Mouse (Mus musculus): ENCODE measurements around the gene Prf1. TPM values are rescaled to one million over a fixed set of nuclear protein-coding genes. Genes with fewer than 3 reads are reported as not detected.

Gene Prf1
- total and polyA plus RNA-seq, 3 experiments, result 0.23 to 1.3 (median 0.32) TPM

DNA sequence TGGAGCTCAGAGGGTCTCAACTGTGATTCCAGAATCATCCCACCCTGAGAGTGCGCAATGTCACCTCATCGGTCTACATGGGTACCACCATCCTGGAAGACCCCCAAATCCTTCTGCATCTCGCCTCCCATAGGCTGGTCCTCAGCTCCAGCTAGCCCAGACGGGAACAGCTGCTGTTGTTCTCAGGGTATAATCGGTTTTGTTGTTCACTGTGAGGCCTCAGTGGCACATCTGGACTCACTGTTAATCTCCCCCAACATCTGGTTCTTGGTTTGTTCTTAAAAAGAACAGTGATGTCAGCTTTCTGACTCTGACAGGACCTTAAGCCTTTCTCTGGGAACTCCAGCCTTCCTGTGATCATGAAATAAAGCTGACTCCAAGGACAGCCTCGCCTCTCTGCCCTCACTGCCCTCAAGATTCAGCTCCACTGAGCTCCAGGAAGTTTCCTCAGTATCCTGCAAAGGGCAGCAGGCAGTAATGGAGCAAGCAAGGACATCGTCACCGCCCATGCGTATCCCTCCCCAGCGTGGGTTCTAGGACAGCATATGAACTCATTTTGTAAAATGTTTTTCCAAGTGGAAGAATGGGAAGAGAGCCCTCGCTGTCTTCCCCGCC is 11.2 kb downstream of the Prf1 start:
- Histone ChIP-seq H3K79me2 (replicated peaks; ENCODE audit: control insufficient read depth, insufficient read depth, low read length) (no peaks in the 10 kb centered on the region), H3K36me3 (ENCODE audit: control insufficient read depth, insufficient read depth, low read length) (no peaks in the 10 kb centered on the region), H3K4me1 (ENCODE audit: control insufficient read depth, insufficient read depth, low read length) (peaks cover 3% of the 10 kb centered on the region; the same call in 1 of the 2 replicates), H3K4me3 (no peak overlapping the region), H3K9ac (ENCODE audit: low read depth, low read length) (no peak overlapping the region), H3K27ac (no peak overlapping the region), H3K27me3 (ENCODE audit: control insufficient read depth, insufficient read depth, low read length) (no peaks in the 10 kb centered on the region)
- no peak for DNase-seq
- intact Hi-C loops (cut with DNase I), result no loop called here
- 60% methylated on average over 10 of the region's 12 CpGs for WGBS
- TF ChIP-seq CTCF (IDR thresholded peaks at IDR 0.05) (no peak), POLR2A (IDR thresholded peaks at IDR 0.05; ENCODE audit: insufficient read depth, low read depth, low read length) (no peak), EP300 (IDR thresholded peaks at IDR 0.05; ENCODE audit: insufficient read depth, low read depth, low read length) (no peak)

DNA sequence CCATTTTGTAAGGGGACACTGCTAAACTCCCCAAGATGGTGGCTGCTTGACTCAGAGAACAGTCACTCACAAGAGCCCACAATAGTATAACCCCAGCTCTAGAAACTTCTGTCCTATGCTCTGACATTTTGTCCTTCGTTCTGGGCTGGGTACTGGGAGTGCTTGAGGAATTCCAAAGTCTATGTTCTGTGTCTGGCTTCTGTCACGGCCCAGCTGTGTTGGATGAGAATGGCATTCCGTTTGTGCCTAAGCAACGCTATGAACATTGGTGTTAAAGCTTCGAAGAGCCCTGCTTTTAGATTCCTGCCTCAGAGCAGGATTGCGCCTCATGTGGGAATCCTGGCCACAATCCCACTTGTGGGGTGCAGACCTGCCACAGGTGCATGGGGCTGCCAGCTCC is 14.5 kb downstream of the Prf1 start:
- H3K9ac ChIP-seq (ENCODE audit: low read depth, low read length), result no peak overlapping the region
- intact Hi-C loops (cut with DNase I), result loop anchor here (5.0 kb wide), 1 partner anchor 40 kb away; the partner anchor contains the start of gene Adamts14
- H3K79me2 ChIP-seq (replicated peaks; ENCODE audit: control insufficient read depth, insufficient read depth, low read length), result no peaks in the 10 kb centered on the region
- TF ChIP-seq POLR2A (IDR thresholded peaks at IDR 0.05; ENCODE audit: insufficient read depth, low read depth, low read length) (no peak), EP300 (IDR thresholded peaks at IDR 0.05; ENCODE audit: insufficient read depth, low read depth, low read length) (no peak), CTCF (IDR thresholded peaks at IDR 0.05) (no peak)
- 53% methylated on average over 6 of the region's 6 CpGs for WGBS
- no peaks in the 10 kb centered on the region for H3K36me3 ChIP-seq (ENCODE audit: control insufficient read depth, insufficient read depth, low read length)
- H3K4me3 ChIP-seq, result no peak overlapping the region
- no peak for DNase-seq
- peaks cover 3% of the 10 kb centered on the region; the same call in 1 of the 2 replicates for H3K4me1 ChIP-seq (ENCODE audit: control insufficient read depth, insufficient read depth, low read length)
- no peak overlapping the region for H3K27ac ChIP-seq
- no peaks in the 10 kb centered on the region for H3K27me3 ChIP-seq (ENCODE audit: control insufficient read depth, insufficient read depth, low read length)

DNA sequence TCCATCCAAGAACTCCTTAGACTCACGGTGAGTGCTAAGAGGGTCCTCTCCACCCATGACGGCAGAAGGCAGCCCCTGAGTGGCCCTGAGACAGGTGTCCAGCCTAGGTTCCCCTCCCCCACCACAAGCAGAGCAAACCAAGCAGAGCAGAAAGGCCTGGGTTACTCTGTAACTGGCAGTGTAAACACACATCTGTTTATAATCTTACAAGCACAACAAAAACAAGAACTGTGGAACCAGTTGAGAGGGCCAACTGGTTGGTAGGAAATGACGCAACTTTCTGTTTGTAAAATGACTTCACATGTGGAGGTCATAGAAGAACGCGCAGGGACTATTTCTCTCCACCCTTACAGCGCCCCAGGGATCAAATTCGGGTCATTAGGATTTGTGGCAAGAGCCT is 15.1 kb downstream of the Prf1 start:
- no peak overlapping the region for H3K4me3 ChIP-seq
- no peak overlapping the region for H3K27ac ChIP-seq
- DNase-seq, result no peak
- TF ChIP-seq CTCF (IDR thresholded peaks at IDR 0.05) (no peak), POLR2A (IDR thresholded peaks at IDR 0.05; ENCODE audit: insufficient read depth, low read depth, low read length) (no peak), EP300 (IDR thresholded peaks at IDR 0.05; ENCODE audit: insufficient read depth, low read depth, low read length) (no peak)
- H3K4me1 ChIP-seq (ENCODE audit: control insufficient read depth, insufficient read depth, low read length), result peaks cover 3% of the 10 kb centered on the region; the same call in 1 of the 2 replicates
- intact Hi-C loops (cut with DNase I), result loop anchor here (5.0 kb wide), 1 partner anchor 40 kb away; the partner anchor contains the start of gene Adamts14
- WGBS, result 57% methylated on average over 7 of the region's 7 CpGs
- no peaks in the 10 kb centered on the region for H3K27me3 ChIP-seq (ENCODE audit: control insufficient read depth, insufficient read depth, low read length)
- H3K79me2 ChIP-seq (replicated peaks; ENCODE audit: control insufficient read depth, insufficient read depth, low read length), result no peaks in the 10 kb centered on the region
- no peaks in the 10 kb centered on the region for H3K36me3 ChIP-seq (ENCODE audit: control insufficient read depth, insufficient read depth, low read length)
- H3K9ac ChIP-seq (ENCODE audit: low read depth, low read length), result no peak overlapping the region

DNA sequence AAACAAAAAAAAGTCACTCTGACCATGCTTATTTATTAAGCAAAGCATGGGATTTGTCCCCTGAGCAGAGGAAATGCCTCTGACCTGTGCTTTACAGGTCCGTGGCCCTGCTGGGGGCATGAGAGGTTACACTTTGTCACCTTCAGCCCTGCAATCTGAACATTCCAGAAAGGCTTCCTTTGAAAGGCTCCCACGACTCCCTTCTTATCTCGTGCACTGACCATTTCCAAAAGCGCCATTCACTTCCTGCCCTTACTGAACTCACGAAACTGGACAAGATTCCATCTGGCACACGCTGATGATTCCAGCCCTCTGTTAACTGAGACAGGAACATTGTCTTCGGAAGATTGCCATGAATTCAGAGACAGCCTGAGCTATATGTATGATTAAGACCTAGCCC is 16.1 kb downstream of the Prf1 start:
- H3K4me1 ChIP-seq (ENCODE audit: control insufficient read depth, insufficient read depth, low read length), result peaks cover 3% of the 10 kb centered on the region; the same call in 1 of the 2 replicates
- WGBS, result 13% methylated on average over 7 of the region's 7 CpGs
- H3K79me2 ChIP-seq (replicated peaks; ENCODE audit: control insufficient read depth, insufficient read depth, low read length), result no peaks in the 10 kb centered on the region
- H3K9ac ChIP-seq (ENCODE audit: low read depth, low read length), result no peak overlapping the region
- H3K27me3 ChIP-seq (ENCODE audit: control insufficient read depth, insufficient read depth, low read length), result no peaks in the 10 kb centered on the region
- TF ChIP-seq EP300 (IDR thresholded peaks at IDR 0.05; ENCODE audit: insufficient read depth, low read depth, low read length) (peak; percentile 65; the same call in 1 of the 2 replicates), POLR2A (IDR thresholded peaks at IDR 0.05; ENCODE audit: insufficient read depth, low read depth, low read length) (no peak)
- DNase-seq, result no peak
- no peaks in the 10 kb centered on the region for H3K36me3 ChIP-seq (ENCODE audit: control insufficient read depth, insufficient read depth, low read length)
- H3K27ac ChIP-seq, result no peak overlapping the region
- intact Hi-C loops (cut with DNase I), result loop anchor here (5.0 kb wide), 1 partner anchor 41 kb away; the partner anchor contains the start of gene Adamts14
- H3K4me3 ChIP-seq, result no peak overlapping the region

GRCm38 (mm10) chr10:61315324-61315880 is 17.8 kb downstream of the Prf1 start:
- H3K36me3 ChIP-seq (ENCODE audit: control insufficient read depth, insufficient read depth, low read length), result no peaks in the 10 kb centered on the region
- no peaks in the 10 kb centered on the region for H3K79me2 ChIP-seq (replicated peaks; ENCODE audit: control insufficient read depth, insufficient read depth, low read length)
- no peak for DNase-seq
- no peak overlapping the region for H3K27ac ChIP-seq
- H3K9ac ChIP-seq (ENCODE audit: low read depth, low read length), result no peak overlapping the region
- WGBS, result 86% methylated on average over 9 of the region's 9 CpGs
- H3K4me3 ChIP-seq, result no peak overlapping the region
- intact Hi-C loops (cut with DNase I), result no loop called here
- no peak for TF ChIP-seq CTCF (IDR thresholded peaks at IDR 0.05)
- TF ChIP-seq POLR2A (IDR thresholded peaks at IDR 0.05; ENCODE audit: insufficient read depth, low read depth, low read length), result no peak
- H3K4me1 ChIP-seq (ENCODE audit: control insufficient read depth, insufficient read depth, low read length), result peaks cover 3% of the 10 kb centered on the region; the same call in 1 of the 2 replicates
- no peaks in the 10 kb centered on the region for H3K27me3 ChIP-seq (ENCODE audit: control insufficient read depth, insufficient read depth, low read length)

- DNase-seq, result no peak
- intact Hi-C loops (cut with DNase I), result no loop called here
- WGBS, result 84% methylated on average over 3 of the region's 3 CpGs
These were observed 20.9 kb downstream of the Prf1 start for GRCm38 (mm10) chr10:61318527-61318926.

More at GRCm38 (mm10) chr10:61318527-61318926, 20.9 kb downstream of the Prf1 start:
- Histone ChIP-seq H3K79me2 (replicated peaks; ENCODE audit: control insufficient read depth, insufficient read depth, low read length) (no peaks in the 10 kb centered on the region), H3K27me3 (ENCODE audit: control insufficient read depth, insufficient read depth, low read length) (no peaks in the 10 kb centered on the region), H3K4me3 (no peak overlapping the region), H3K4me1 (ENCODE audit: control insufficient read depth, insufficient read depth, low read length) (peaks cover 1% of the 10 kb centered on the region; the same call in 1 of the 2 replicates), H3K27ac (no peak overlapping the region), H3K9ac (ENCODE audit: low read depth, low read length) (no peak overlapping the region), H3K36me3 (ENCODE audit: control insufficient read depth, insufficient read depth, low read length) (no peaks in the 10 kb centered on the region)
- no peak for TF ChIP-seq POLR2A (IDR thresholded peaks at IDR 0.05; ENCODE audit: insufficient read depth, low read depth, low read length)
- TF ChIP-seq EP300 (IDR thresholded peaks at IDR 0.05; ENCODE audit: insufficient read depth, low read depth, low read length), result no peak
- peak; percentile 21 for TF ChIP-seq CTCF (IDR thresholded peaks at IDR 0.05)

Data from heart, adult 2 months (tissue).